Mouse (Mus musculus) small intestine, adult 2 months (tissue): ENCODE data around the gene Qrfp.

Source experiments
- CTCF ChIP-seq: fragments of 200-500 bp; IDR thresholded peaks from 2 replicates; pipeline ENCODE4 v1.5.1; 2012; ENCODE audit warnings: low read depth, mild to moderate bottlenecking, control low read depth, inconsistent platforms, low read length, moderate library complexity, mixed read lengths; ENCODE audit not compliant: insufficient replicate concordance, insufficient read length; ENCODE audit errors: extremely low read depth
- POLR2A ChIP-seq: fragments of 200-500 bp; IDR thresholded peaks from 2 replicates; pipeline ENCODE4 v1.6.1; 2012; ENCODE audit warnings: low read depth, mild to moderate bottlenecking, control low read depth, inconsistent platforms, low read length, moderate library complexity

DNA sequence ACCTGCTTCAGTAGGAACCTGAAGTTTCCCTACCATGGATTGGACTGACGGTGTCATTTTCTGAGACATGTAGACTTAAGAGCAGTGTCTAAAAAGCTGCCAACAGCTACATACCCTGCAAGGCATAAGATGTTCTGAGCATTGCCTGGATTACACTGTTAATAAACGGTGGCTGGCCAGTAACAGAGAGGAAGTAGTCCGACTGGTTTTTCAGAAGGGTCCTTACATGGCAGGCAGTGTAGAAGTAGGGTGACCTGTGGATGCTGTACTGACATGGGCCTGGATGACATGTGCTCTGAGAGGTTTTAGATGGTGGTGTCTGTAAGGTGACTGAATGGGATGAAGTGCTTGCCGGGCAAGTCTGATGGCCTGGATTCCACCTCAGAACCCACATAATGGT lies 42.6 kb downstream of the Qrfp start:
- TF ChIP-seq CTCF (no peak), POLR2A (no peak)
